Mouse (Mus musculus): ENCODE measurements at regions not wholly inside any gene's neighbourhood (a gene's known extent, or its start where the extent isn't known, plus 50 kb on each side); places are given as distances from the start of the nearest gene placed in this dataset.

GRCm38 (mm10) chr11:7519556-7519955, 305.8 kb upstream of the Igfbp3 start:
- DNase-seq (ENCODE audit: low spot score in 2 of 2): no peak

GRCm38 (mm10) chr11:7508861-7509260, 295.1 kb upstream of the Igfbp3 start:
- no peak for DNase-seq (ENCODE audit: low spot score in 2 of 2)

GRCm38 (mm10) chr11:7506421-7506945, 292.8 kb upstream of the Igfbp3 start:
- DNase-seq (ENCODE audit: low spot score in 2 of 2): no peak

GRCm38 (mm10) chr11:7504651-7505321, 291.1 kb upstream of the Igfbp3 start:
- no peak for DNase-seq (ENCODE audit: low spot score in 2 of 2)

GRCm38 (mm10) chr11:7502679-7503078, 289.0 kb upstream of the Igfbp3 start:
- no peak for DNase-seq (ENCODE audit: low spot score in 2 of 2)

- no peak for DNase-seq (ENCODE audit: low spot score in 2 of 2)
Observed at GRCm38 (mm10) chr11:7502045-7502444, 288.3 kb upstream of the Igfbp3 start.

GRCm38 (mm10) chr11:7497803-7498202, 284.1 kb upstream of the Igfbp3 start:
- no peak for DNase-seq (ENCODE audit: low spot score in 2 of 2)

GRCm38 (mm10) chr11:7473832-7474545, 260.3 kb upstream of the Igfbp3 start:
- DNase-seq (ENCODE audit: low spot score in 2 of 2): no peak

GRCm38 (mm10) chr11:7465522-7465921, 251.8 kb upstream of the Igfbp3 start:
- no peak for DNase-seq (ENCODE audit: low spot score in 2 of 2)

GRCm38 (mm10) chr11:7461956-7462771, 248.4 kb upstream of the Igfbp3 start:
- DNase-seq (ENCODE audit: low spot score in 2 of 2): no peak

- no peak for DNase-seq (ENCODE audit: low spot score in 2 of 2)
Observed at GRCm38 (mm10) chr11:7451756-7452155, 238.0 kb upstream of the Igfbp3 start.

- DNase-seq (ENCODE audit: low spot score in 2 of 2): no peak
Observed at GRCm38 (mm10) chr11:7444494-7444893, 230.8 kb upstream of the Igfbp3 start.

GRCm38 (mm10) chr11:7439276-7439675, 225.6 kb upstream of the Igfbp3 start:
- DNase-seq (ENCODE audit: low spot score in 2 of 2): no peak

GRCm38 (mm10) chr11:7434591-7434990, 220.9 kb upstream of the Igfbp3 start:
- DNase-seq (ENCODE audit: low spot score in 2 of 2): no peak

- no peak for DNase-seq (ENCODE audit: low spot score in 2 of 2)
Observed at GRCm38 (mm10) chr11:7427771-7428170, 214.0 kb upstream of the Igfbp3 start.

- DNase-seq (ENCODE audit: low spot score in 2 of 2): no peak
Observed at GRCm38 (mm10) chr11:7425233-7425632, 211.5 kb upstream of the Igfbp3 start.

GRCm38 (mm10) chr11:7424082-7424471, 210.4 kb upstream of the Igfbp3 start:
- DNase-seq (ENCODE audit: low spot score in 2 of 2): no peak

GRCm38 (mm10) chr11:7423276-7424081, 209.8 kb upstream of the Igfbp3 start:
- no peak for DNase-seq (ENCODE audit: low spot score in 2 of 2)

- DNase-seq (ENCODE audit: low spot score in 2 of 2): no peak
Observed at GRCm38 (mm10) chr11:7412631-7413030, 198.9 kb upstream of the Igfbp3 start.

GRCm38 (mm10) chr11:7408992-7409391, 195.3 kb upstream of the Igfbp3 start:
- peak in 1 of 2 experiments; percentile 26 for DNase-seq (ENCODE audit: low spot score in 2 of 2)

- DNase-seq (ENCODE audit: low spot score in 2 of 2): no peak
Observed at GRCm38 (mm10) chr11:7404666-7405065, 190.9 kb upstream of the Igfbp3 start.

All from gastrocnemius, postnatal 4 days (tissue).